Mouse (Mus musculus): ENCODE data around the gene Hipk3. TPM values are rescaled to one million over a fixed set of nuclear protein-coding genes. Genes with fewer than 3 reads are reported as not detected.

Hipk3 gene
- polyA plus RNA-seq, 1 experiment from 2014 or later: 13.8 TPM

- TF ChIP-seq CTCF (IDR thresholded peaks at IDR 0.05; ENCODE audit: low read depth): no peak
- Histone ChIP-seq H3K27ac (no peak overlapping the region), H3K27me3 (ENCODE audit: insufficient read depth, low read length) (no peaks in the 10 kb centered on the region), H3K9ac (ENCODE audit: low read depth, low read length) (no peak overlapping the region), H3K4me3 (replicated peaks; ENCODE audit: low read depth, low read length) (no peak overlapping the region), H3K4me1 (replicated peaks; ENCODE audit: insufficient read depth, low read length) (0 out of 2 replicates have a peak, but pooled peaks cover 3% of the 10 kb centered on the region), H3K36me3 (ENCODE audit: insufficient read depth, low read length) (0 out of 2 replicates have a peak, but pooled peaks cover 8% of the 10 kb centered on the region), H3K4me2 (ENCODE audit: low read length) (no peak overlapping the region), H3K9me3 (replicated peaks; ENCODE audit: low read length) (no peaks in the 10 kb centered on the region)
- 77% methylated on average over 9 of the region's 9 CpGs for WGBS
- DNase-seq (ENCODE audit: low spot score): no peak
- ATAC-seq (replicated peaks; ENCODE audit: low FRiP score, low read depth): no peak
Measured at GRCm38 (mm10) chr2:104466908-104467616, 27.2 kb downstream of the Hipk3 start.

GRCm38 (mm10) chr2:104465639-104466430 is 28.4 kb downstream of the Hipk3 start:
- H3K36me3 ChIP-seq (ENCODE audit: insufficient read depth, low read length): 0 out of 2 replicates have a peak, but pooled peaks cover 4% of the 10 kb centered on the region
- H3K4me3 ChIP-seq (replicated peaks; ENCODE audit: low read depth, low read length): no peak overlapping the region
- H3K9ac ChIP-seq (ENCODE audit: low read depth, low read length): no peak overlapping the region
- ATAC-seq (replicated peaks; ENCODE audit: low FRiP score, low read depth) (no peak), DNase-seq (ENCODE audit: low spot score) (no peak)
- H3K27me3 ChIP-seq (ENCODE audit: insufficient read depth, low read length): no peaks in the 10 kb centered on the region
- WGBS: 92% methylated on average over 8 of the region's 8 CpGs
- 0 out of 2 replicates have a peak, but pooled peaks cover 3% of the 10 kb centered on the region for H3K4me1 ChIP-seq (replicated peaks; ENCODE audit: insufficient read depth, low read length)
- no peak overlapping the region for H3K4me2 ChIP-seq (ENCODE audit: low read length)
- H3K27ac ChIP-seq: no peak overlapping the region
- TF ChIP-seq CTCF (IDR thresholded peaks at IDR 0.05; ENCODE audit: low read depth): no peak
- H3K9me3 ChIP-seq (replicated peaks; ENCODE audit: low read length): no peaks in the 10 kb centered on the region

GRCm38 (mm10) chr2:104460021-104460420 is 34.2 kb downstream of the Hipk3 start:
- no peaks in the 10 kb centered on the region for H3K9me3 ChIP-seq (replicated peaks; ENCODE audit: low read length)
- DNase-seq (ENCODE audit: low spot score): no peak
- H3K36me3 ChIP-seq (ENCODE audit: insufficient read depth, low read length): no peaks in the 10 kb centered on the region
- 0 out of 2 replicates have a peak, but pooled peaks cover 7% of the 10 kb centered on the region for H3K4me1 ChIP-seq (replicated peaks; ENCODE audit: insufficient read depth, low read length)
- no peak overlapping the region for H3K4me3 ChIP-seq (replicated peaks; ENCODE audit: low read depth, low read length)
- 25% methylated on average over 3 of the region's 3 CpGs for WGBS
- no peak overlapping the region for H3K27ac ChIP-seq
- TF ChIP-seq CTCF (IDR thresholded peaks at IDR 0.05; ENCODE audit: low read depth): no peak
- ATAC-seq (replicated peaks; ENCODE audit: low FRiP score, low read depth): no peak
- no peak overlapping the region for H3K9ac ChIP-seq (ENCODE audit: low read depth, low read length)
- H3K27me3 ChIP-seq (ENCODE audit: insufficient read depth, low read length): no peaks in the 10 kb centered on the region
- no peak overlapping the region for H3K4me2 ChIP-seq (ENCODE audit: low read length)

DNA sequence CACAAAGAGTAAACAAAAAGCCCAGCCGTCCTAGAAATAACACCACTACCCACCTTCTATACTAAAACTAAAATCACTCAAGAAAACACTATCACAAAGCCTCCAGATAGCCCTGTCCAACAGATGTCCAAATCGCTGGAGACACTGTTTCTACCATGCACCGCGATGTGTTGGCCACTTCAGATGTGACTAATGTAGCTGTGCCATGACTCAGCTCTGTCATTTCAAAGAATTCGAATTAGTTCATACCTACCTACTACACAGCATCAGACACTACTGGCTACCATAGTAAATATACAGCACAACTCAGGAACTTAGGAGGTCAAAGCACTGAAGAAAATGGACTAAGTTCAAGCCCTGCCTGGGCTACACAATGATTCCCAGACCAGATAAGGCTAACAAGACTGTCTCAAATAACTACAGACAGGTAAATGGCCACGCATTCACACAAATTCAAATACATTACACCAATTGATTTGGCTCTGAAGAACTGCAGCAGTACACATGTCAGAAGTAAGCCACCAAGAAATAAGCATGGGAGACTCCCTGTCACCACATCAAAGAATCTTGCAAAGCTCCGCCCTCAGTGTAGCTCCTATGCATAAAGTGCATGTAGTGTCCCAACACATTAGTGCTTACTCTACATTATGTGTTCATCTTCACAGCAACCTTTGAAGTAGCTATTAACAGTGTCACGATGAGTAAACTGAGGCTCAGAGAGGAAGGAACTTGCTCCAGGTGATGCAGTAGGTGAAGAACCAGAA is 35.5 kb downstream of the Hipk3 start:
- Histone ChIP-seq H3K27me3 (ENCODE audit: insufficient read depth, low read length) (no peaks in the 10 kb centered on the region), H3K4me2 (ENCODE audit: low read length) (no peak overlapping the region), H3K4me1 (replicated peaks; ENCODE audit: insufficient read depth, low read length) (0 out of 2 replicates have a peak, but pooled peaks cover 7% of the 10 kb centered on the region), H3K4me3 (replicated peaks; ENCODE audit: low read depth, low read length) (no peak overlapping the region), H3K9ac (ENCODE audit: low read depth, low read length) (no peak overlapping the region), H3K27ac (no peak overlapping the region), H3K36me3 (ENCODE audit: insufficient read depth, low read length) (no peaks in the 10 kb centered on the region), H3K9me3 (replicated peaks; ENCODE audit: low read length) (no peaks in the 10 kb centered on the region)
- TF ChIP-seq CTCF (IDR thresholded peaks at IDR 0.05; ENCODE audit: low read depth): no peak
- 84% methylated on average over 8 of the region's 8 CpGs for WGBS
- no peak for ATAC-seq (replicated peaks; ENCODE audit: low FRiP score, low read depth)
- no peak for DNase-seq (ENCODE audit: low spot score)

- Histone ChIP-seq H3K9me3 (replicated peaks; ENCODE audit: low read length) (no peaks in the 10 kb centered on the region), H3K36me3 (ENCODE audit: insufficient read depth, low read length) (no peaks in the 10 kb centered on the region), H3K27me3 (ENCODE audit: insufficient read depth, low read length) (no peaks in the 10 kb centered on the region), H3K4me1 (replicated peaks; ENCODE audit: insufficient read depth, low read length) (0 out of 2 replicates have a peak, but pooled peaks cover 7% of the 10 kb centered on the region), H3K27ac (no peak overlapping the region), H3K9ac (ENCODE audit: low read depth, low read length) (no peak overlapping the region), H3K4me3 (replicated peaks; ENCODE audit: low read depth, low read length) (no peak overlapping the region), H3K4me2 (ENCODE audit: low read length) (no peak overlapping the region)
- WGBS: 50% methylated on average over 3 of the region's 3 CpGs
- TF ChIP-seq CTCF (IDR thresholded peaks at IDR 0.05; ENCODE audit: low read depth): no peak
- no peak for ATAC-seq (replicated peaks; ENCODE audit: low FRiP score, low read depth)
- no peak for DNase-seq (ENCODE audit: low spot score)
Measured at GRCm38 (mm10) chr2:104457106-104457505, 37.1 kb downstream of the Hipk3 start.

DNA sequence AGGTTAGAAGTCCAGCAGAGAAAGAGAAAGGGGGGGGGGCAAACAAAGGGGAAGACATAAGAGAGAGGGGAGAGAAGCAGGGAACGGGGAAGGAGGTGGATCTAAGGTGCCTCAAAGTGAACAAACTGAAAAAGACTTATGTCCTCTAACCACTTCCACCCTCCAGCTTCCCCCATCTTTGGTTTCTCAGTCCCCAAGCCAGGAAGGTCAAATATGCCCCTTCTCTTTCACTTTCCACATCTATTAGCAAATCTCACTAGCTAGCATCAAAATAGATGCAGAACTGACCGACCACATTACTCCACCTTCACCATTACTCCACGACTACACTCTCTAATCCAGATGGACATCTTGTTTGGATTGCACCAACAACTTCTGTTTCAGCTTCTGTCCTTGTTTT is 43.6 kb downstream of the Hipk3 start:
- 82% methylated on average over 3 of the region's 3 CpGs for WGBS

More for the DNA sequence above, 43.6 kb downstream of the Hipk3 start:
- Histone ChIP-seq H3K27ac (no peak overlapping the region), H3K9ac (ENCODE audit: low read depth, low read length) (no peak overlapping the region), H3K4me1 (replicated peaks; ENCODE audit: insufficient read depth, low read length) (0 out of 2 replicates have a peak, but pooled peaks cover 4% of the 10 kb centered on the region), H3K27me3 (ENCODE audit: insufficient read depth, low read length) (no peaks in the 10 kb centered on the region), H3K4me2 (ENCODE audit: low read length) (no peak overlapping the region), H3K4me3 (replicated peaks; ENCODE audit: low read depth, low read length) (no peak overlapping the region), H3K36me3 (ENCODE audit: insufficient read depth, low read length) (no peaks in the 10 kb centered on the region), H3K9me3 (replicated peaks; ENCODE audit: low read length) (no peaks in the 10 kb centered on the region)
- DNase-seq (ENCODE audit: low spot score) (no peak), ATAC-seq (replicated peaks; ENCODE audit: low FRiP score, low read depth) (no peak)
- TF ChIP-seq CTCF (IDR thresholded peaks at IDR 0.05; ENCODE audit: low read depth): no peak
